Comparison of ENCODE assay signal across 11 mouse cellular contexts in the genomic region with DNA sequence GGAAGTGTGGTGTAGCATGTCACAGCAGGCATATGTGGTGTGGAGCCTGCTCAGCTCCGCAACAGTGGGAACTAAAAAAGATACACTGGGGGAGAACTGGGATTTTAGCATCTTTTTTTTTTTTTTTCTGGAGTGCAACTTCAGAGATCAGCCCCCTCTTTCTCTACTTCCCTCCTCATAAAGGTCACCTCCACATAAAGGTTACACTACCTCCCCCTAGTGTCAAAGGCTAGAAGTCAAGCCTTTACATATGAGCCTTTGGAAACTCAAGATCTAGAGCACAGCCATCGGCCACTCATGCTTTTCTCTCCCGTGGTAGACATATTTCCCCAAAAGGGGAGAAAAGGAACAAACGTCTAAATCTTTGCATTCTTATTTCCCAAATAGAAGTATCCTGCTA.
DNase-seq lines count a peak whose midpoint lies in the region; ATAC-seq and TF ChIP-seq lines count a peak whose summit lies in the region.
"Had no signal": no experiment of that assay in that cellular context is flagged by ENCODE, and none has a peak within 500 bp of the region (broad histone marks: within the 10 kb centered on the region; RNA-seq: fewer than 3 reads in every experiment).

No protein-coding gene starts in this region.

- peak; percentile 12 for TF ChIP-seq CTCF in left cerebral cortex, adult 2 months (IDR thresholded peaks at IDR 0.05)

- H3K27me3 ChIP-seq in embryonic facial prominence, embryonic 11.5 days (ENCODE audit: control insufficient read depth, insufficient read depth, low read length), result no peaks in the 10 kb centered on the region
- no peaks in the 10 kb centered on the region for H3K27me3 ChIP-seq in embryonic facial prominence, embryonic 10.5 days (replicated peaks; ENCODE audit: low read depth, poor library complexity, severe bottlenecking)
- H3K27me3 ChIP-seq: liver, embryonic 15.5 days; megakaryocyte, embryonic 14.5 days had no signal

- WGBS in embryonic facial prominence, embryonic 11.5 days, result 73% methylated on average over 4 of the region's 4 CpGs
- 79% methylated on average over 4 of the region's 4 CpGs for whole genome bisulfite sequencing in embryonic facial prominence, embryonic 10.5 days

- H3K9ac ChIP-seq in embryonic facial prominence, embryonic 11.5 days (replicated peaks; ENCODE audit: low read length), result no peak overlapping the region
- H3K9ac ChIP-seq: liver, embryonic 15.5 days had no signal

- H3K4me1 ChIP-seq in embryonic facial prominence, embryonic 11.5 days (ENCODE audit: control insufficient read depth, insufficient read depth, low read length), result no peaks in the 10 kb centered on the region
- no peaks in the 10 kb centered on the region for H3K4me1 ChIP-seq in embryonic facial prominence, embryonic 10.5 days
- H3K4me1 ChIP-seq: liver, embryonic 15.5 days; megakaryocyte, embryonic 14.5 days had no signal

- no peak overlapping the region for H3K4me3 ChIP-seq in embryonic facial prominence, embryonic 11.5 days (ENCODE audit: low read depth, low read length)
- no peak overlapping the region for H3K4me3 ChIP-seq in embryonic facial prominence, embryonic 10.5 days
- H3K4me3 ChIP-seq in left cerebral cortex, adult 2 months, result no peak overlapping the region
- H3K4me3 ChIP-seq: liver, embryonic 15.5 days; megakaryocyte, embryonic 14.5 days had no signal

- intact Hi-C loops in left cerebral cortex, adult 2 months (cut with DNase I), result no loop called here
- intact Hi-C loops in left cerebral cortex, postnatal 25 days (cut with DNase I), result no loop called here

- no peak for ATAC-seq in embryonic facial prominence, embryonic 11.5 days (replicated peaks; ENCODE audit: insufficient number of reproducible peaks, low FRiP score, low TSS enrichment, low read depth)
- no peak for ATAC-seq in frontal cortex, adult (ENCODE audit: low TSS enrichment)

- no peak overlapping the region for H3K27ac ChIP-seq in embryonic facial prominence, embryonic 11.5 days (replicated peaks; ENCODE audit: low read depth, low read length)
- no peak overlapping the region for H3K27ac ChIP-seq in embryonic facial prominence, embryonic 10.5 days (replicated peaks)
- H3K27ac ChIP-seq in left cerebral cortex, adult 2 months, result no peak overlapping the region
- H3K27ac ChIP-seq: liver, embryonic 15.5 days had no signal

- no peaks in the 10 kb centered on the region for H3K36me3 ChIP-seq in embryonic facial prominence, embryonic 11.5 days (replicated peaks; ENCODE audit: control insufficient read depth, insufficient read depth, low read depth, low read length)
- H3K36me3 ChIP-seq in embryonic facial prominence, embryonic 10.5 days (replicated peaks), result no peaks in the 10 kb centered on the region
- H3K36me3 ChIP-seq: liver, embryonic 15.5 days had no signal

- peak; percentile 16 for DNase-seq in embryonic facial prominence, embryonic 11.5 days (ENCODE audit: low spot score)
- DNase-seq in embryonic facial prominence, embryonic 10.5 days (ENCODE audit: low spot score), result no peak
- no peak for DNase-seq in left cerebral cortex, adult 2 months (ENCODE audit: extremely low spot score in 1 of 2, low spot score in 2 of 2)
- DNase-seq in left cerebral cortex, adult 11 months (ENCODE audit: low spot score), result no peak
- peak; percentile 37 for DNase-seq in R1 (ENCODE audit: low read depth, low spot score)
- DNase-seq in retina, embryonic 14.5 days (ENCODE audit: low spot score), result peak; percentile 12
- no peak for DNase-seq in left cerebral cortex, postnatal 25 days (ENCODE audit: low spot score in 2 of 2)
- DNase-seq: cerebellum, postnatal 36 days had no signal

- no peak overlapping the region for H3K4me2 ChIP-seq in embryonic facial prominence, embryonic 11.5 days (ENCODE audit: low read depth, low read length)
- H3K4me2 ChIP-seq: liver, embryonic 15.5 days had no signal

- no peaks in the 10 kb centered on the region for H3K9me3 ChIP-seq in embryonic facial prominence, embryonic 11.5 days (replicated peaks; ENCODE audit: control insufficient read depth, low read length)
- H3K9me3 ChIP-seq in embryonic facial prominence, embryonic 10.5 days, result no peaks in the 10 kb centered on the region
- H3K9me3 ChIP-seq: liver, embryonic 15.5 days; megakaryocyte, embryonic 14.5 days had no signal

Comparison
In these comparisons a context has a peak if more than half of its experiments do, and no peak if none do; other contexts are left out.
1. DNase-seq: peak in embryonic facial prominence, embryonic 11.5 days (single experiment), R1 (single experiment) and retina, embryonic 14.5 days (single experiment); none in embryonic facial prominence, embryonic 10.5 days (single experiment), left cerebral cortex, adult 2 months (0 of 2), left cerebral cortex, adult 11 months (single experiment) and left cerebral cortex, postnatal 25 days (0 of 2).